Mouse (Mus musculus): ENCODE measurements around the gene Mrgprb5. TPM values are rescaled to one million over a fixed set of nuclear protein-coding genes. Genes with fewer than 3 reads are reported as not detected.

Gene Mrgprb5
- not detected in 2 replicates for polyA plus RNA-seq (2015; fragmentation: Nextera tagmentation; extraction: Ambion mirVana)

GRCm38 (mm10) chr7:48168919-48169318 lies at the start of gene Mrgprb5:
Mrgprb5 (minus strand) TSS chr7:48169019.
- Histone ChIP-seq H3K4me3 (ENCODE audit: low read depth, low read length) (no peak within 1 kb of the TSS), H3K9me3 (ENCODE audit: control insufficient read depth, low read length) (no peaks in the 10 kb centered on the region), H3K27ac (replicated peaks) (no peak within 1 kb of the TSS), H3K4me1 (replicated peaks; ENCODE audit: control insufficient read depth, insufficient read depth) (no peaks in the 10 kb centered on the region), H3K4me2 (replicated peaks; ENCODE audit: low read depth) (no peak within 1 kb of the TSS), H3K27me3 (ENCODE audit: control insufficient read depth, insufficient read depth, low read length) (no peaks in the 10 kb centered on the region), H3K9ac (ENCODE audit: low read length) (no peak within 1 kb of the TSS), H3K36me3 (ENCODE audit: control insufficient read depth, insufficient read depth, low read length) (no peaks in the 10 kb centered on the region)
- no peak for DNase-seq (ENCODE audit: low spot score)
- TF ChIP-seq CTCF (IDR thresholded peaks at IDR 0.05; ENCODE audit: low read depth) (no peak), EP300 (optimal IDR thresholded peaks at IDR 0.05) (no peak)
- ATAC-seq (ENCODE audit: low FRiP score, low TSS enrichment), result no peak
- WGBS, result 65% methylated on average over 2 of the region's 2 CpGs

DNA sequence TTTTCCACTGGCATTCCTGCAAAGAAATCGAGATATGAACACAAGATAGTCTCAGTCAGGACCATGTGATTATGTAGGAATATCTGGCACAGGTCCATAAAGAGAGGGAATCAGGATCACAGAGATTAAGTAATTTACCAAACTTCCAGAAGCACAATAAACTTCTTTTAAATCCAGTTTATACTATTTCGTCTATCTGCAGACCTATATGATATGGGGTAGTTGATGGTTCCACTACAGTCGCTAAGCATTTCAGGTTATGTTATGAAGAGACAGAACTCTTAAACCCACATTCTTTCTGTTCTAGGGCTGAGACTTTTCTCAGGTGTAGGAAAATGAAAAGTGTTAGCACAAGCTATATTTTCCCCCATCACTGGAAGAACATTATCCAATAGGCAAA lies 30.4 kb upstream of the Mrgprb5 start, which contains the start of gene Mrgprb4:
Gene Mrgprb4, minus strand, starts transcription at position 101 of the 400 bp plus-strand sequence.
- H3K27ac ChIP-seq (replicated peaks), result no peak within 1 kb of the TSS
- WGBS, result 72% methylated on average over 3 of the region's 3 CpGs
- no peak within 1 kb of the TSS for H3K4me2 ChIP-seq (replicated peaks; ENCODE audit: low read depth)
- no peaks in the 10 kb centered on the region for H3K9me3 ChIP-seq (ENCODE audit: control insufficient read depth, low read length)
- DNase-seq (ENCODE audit: low spot score), result no peak
- no peak within 1 kb of the TSS for H3K9ac ChIP-seq (ENCODE audit: low read length)
- no peaks in the 10 kb centered on the region for H3K36me3 ChIP-seq (ENCODE audit: control insufficient read depth, insufficient read depth, low read length)
- ATAC-seq (ENCODE audit: low FRiP score, low TSS enrichment), result no peak
- no peak for TF ChIP-seq CTCF (IDR thresholded peaks at IDR 0.05; ENCODE audit: low read depth)
- no peak for TF ChIP-seq EP300 (optimal IDR thresholded peaks at IDR 0.05)
- H3K4me3 ChIP-seq (ENCODE audit: low read depth, low read length), result no peak within 1 kb of the TSS
- no peaks in the 10 kb centered on the region for H3K27me3 ChIP-seq (ENCODE audit: control insufficient read depth, insufficient read depth, low read length)
- no peaks in the 10 kb centered on the region for H3K4me1 ChIP-seq (replicated peaks; ENCODE audit: control insufficient read depth, insufficient read depth)

GRCm38 (mm10) chr7:48167471-48167870 lies 1.3 kb downstream of the Mrgprb5 start:
- Histone ChIP-seq H3K36me3 (ENCODE audit: control insufficient read depth, insufficient read depth, low read length) (no peaks in the 10 kb centered on the region), H3K4me1 (replicated peaks; ENCODE audit: control insufficient read depth, insufficient read depth) (no peaks in the 10 kb centered on the region), H3K27me3 (ENCODE audit: control insufficient read depth, insufficient read depth, low read length) (no peaks in the 10 kb centered on the region), H3K9me3 (ENCODE audit: control insufficient read depth, low read length) (no peaks in the 10 kb centered on the region), H3K9ac (ENCODE audit: low read length) (no peak overlapping the region), H3K27ac (replicated peaks) (no peak overlapping the region), H3K4me2 (replicated peaks; ENCODE audit: low read depth) (no peak overlapping the region), H3K4me3 (ENCODE audit: low read depth, low read length) (no peak overlapping the region)
- no peak for ATAC-seq (ENCODE audit: low FRiP score, low TSS enrichment)
- WGBS, result 63% methylated on average over 2 of the region's 2 CpGs
- DNase-seq (ENCODE audit: low spot score), result no peak
- TF ChIP-seq CTCF (IDR thresholded peaks at IDR 0.05; ENCODE audit: low read depth), result no peak
- no peak for TF ChIP-seq EP300 (optimal IDR thresholded peaks at IDR 0.05)

DNA sequence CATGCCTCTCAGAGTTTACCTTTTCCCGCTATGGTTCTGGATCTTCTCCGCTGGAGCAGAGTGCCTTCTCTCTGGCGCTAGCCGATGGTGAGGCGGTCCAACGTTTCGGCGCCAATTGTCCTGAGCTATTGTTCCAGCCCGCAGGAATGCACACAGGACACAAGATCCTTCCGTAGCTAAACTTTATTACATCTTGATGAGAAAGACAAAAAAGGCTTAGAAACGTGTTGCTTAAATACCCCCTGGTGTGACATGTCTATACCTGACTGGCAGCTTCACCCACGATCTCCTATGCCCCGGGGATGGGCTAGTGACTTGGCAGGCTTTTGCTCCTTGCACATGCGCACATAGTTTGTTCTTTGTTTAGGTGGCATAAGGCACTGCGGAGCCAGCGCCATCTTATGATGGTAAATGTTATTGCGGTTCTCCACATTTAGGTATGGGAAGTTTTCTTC lies 30.5 kb downstream of the Mrgprb5 start:
- DNase-seq (ENCODE audit: low spot score), result peak; percentile 69

DNA sequence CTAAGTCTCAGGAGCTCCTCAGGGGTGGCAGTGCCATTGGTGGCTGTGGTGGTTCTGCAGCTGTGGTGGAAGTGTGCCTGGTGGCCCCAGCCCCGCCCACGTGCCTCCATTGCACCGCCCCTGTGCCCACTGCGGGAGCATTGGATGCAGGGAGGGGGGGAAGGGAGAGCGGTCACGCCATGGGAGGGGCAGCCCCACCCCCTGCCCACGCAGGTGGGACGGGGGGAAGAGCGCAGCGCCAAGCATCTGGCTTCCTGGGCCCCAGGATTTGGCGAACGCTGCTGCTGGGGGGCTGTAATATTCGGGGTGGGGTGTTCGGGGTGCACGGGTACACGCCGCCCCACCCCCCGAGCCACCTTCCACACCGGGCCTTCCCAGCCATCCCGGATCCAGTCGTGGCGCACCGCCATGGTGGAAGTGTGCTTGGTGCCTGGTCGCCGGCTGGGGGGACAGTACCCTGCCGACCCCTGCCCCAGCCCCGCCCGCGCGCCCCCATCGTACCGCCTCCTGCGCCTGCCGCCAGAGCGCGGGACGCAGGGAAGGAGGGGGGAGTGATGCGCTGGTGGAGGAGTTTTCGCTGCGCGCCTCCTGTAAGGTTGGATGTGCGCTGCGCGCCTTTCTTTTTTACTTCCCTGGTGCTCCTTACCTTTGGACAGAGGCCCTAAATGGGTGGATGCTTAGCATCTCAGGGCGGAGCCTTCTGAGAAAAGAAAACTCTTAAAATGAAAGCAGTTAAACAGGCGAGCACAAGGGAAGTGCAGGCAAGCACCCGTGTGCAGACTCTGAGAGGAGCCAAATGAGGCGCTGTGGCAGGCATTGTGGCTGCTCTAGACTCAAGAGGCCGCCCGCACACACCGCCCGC lies 31.4 kb downstream of the Mrgprb5 start:
- Histone ChIP-seq H3K36me3 (ENCODE audit: control insufficient read depth, insufficient read depth, low read length) (no peaks in the 10 kb centered on the region), H3K4me1 (replicated peaks; ENCODE audit: control insufficient read depth, insufficient read depth) (no peaks in the 10 kb centered on the region), H3K9ac (ENCODE audit: low read length) (peak overlapping the region; percentile 72), H3K27me3 (ENCODE audit: control insufficient read depth, insufficient read depth, low read length) (no peaks in the 10 kb centered on the region), H3K4me2 (replicated peaks; ENCODE audit: low read depth) (peak overlapping the region; percentile 76), H3K27ac (replicated peaks) (peak overlapping the region; percentile 76), H3K9me3 (ENCODE audit: control insufficient read depth, low read length) (no peaks in the 10 kb centered on the region), H3K4me3 (ENCODE audit: low read depth, low read length) (peak overlapping the region; percentile 59)
- 1% methylated on average over 40 of the region's 52 CpGs for WGBS
- no peak for TF ChIP-seq EP300 (optimal IDR thresholded peaks at IDR 0.05)
- TF ChIP-seq CTCF (IDR thresholded peaks at IDR 0.05; ENCODE audit: low read depth), result peak; percentile 43
- ATAC-seq (ENCODE audit: low FRiP score, low TSS enrichment) (peak; percentile 90), DNase-seq (ENCODE audit: low spot score) (peak; percentile 71)

More for the DNA sequence above, 30.5 kb downstream of the Mrgprb5 start:
- H3K27me3 ChIP-seq (ENCODE audit: control insufficient read depth, insufficient read depth, low read length), result no peaks in the 10 kb centered on the region
- WGBS, result 1% methylated on average over 17 of the region's 17 CpGs
- peak overlapping the region; percentile 59 for H3K4me3 ChIP-seq (ENCODE audit: low read depth, low read length)
- no peaks in the 10 kb centered on the region for H3K9me3 ChIP-seq (ENCODE audit: control insufficient read depth, low read length)
- H3K9ac ChIP-seq (ENCODE audit: low read length), result peak overlapping the region; percentile 72
- H3K27ac ChIP-seq (replicated peaks), result peak overlapping the region; percentile 76
- H3K4me1 ChIP-seq (replicated peaks; ENCODE audit: control insufficient read depth, insufficient read depth), result no peaks in the 10 kb centered on the region
- peak overlapping the region; percentile 76 for H3K4me2 ChIP-seq (replicated peaks; ENCODE audit: low read depth)
- ATAC-seq (ENCODE audit: low FRiP score, low TSS enrichment), result peak; percentile 55; the same call in 1 of the 2 replicates
- H3K36me3 ChIP-seq (ENCODE audit: control insufficient read depth, insufficient read depth, low read length), result no peaks in the 10 kb centered on the region
- TF ChIP-seq EP300 (optimal IDR thresholded peaks at IDR 0.05), result no peak
- TF ChIP-seq CTCF (IDR thresholded peaks at IDR 0.05; ENCODE audit: low read depth), result peak; percentile 78

DNA sequence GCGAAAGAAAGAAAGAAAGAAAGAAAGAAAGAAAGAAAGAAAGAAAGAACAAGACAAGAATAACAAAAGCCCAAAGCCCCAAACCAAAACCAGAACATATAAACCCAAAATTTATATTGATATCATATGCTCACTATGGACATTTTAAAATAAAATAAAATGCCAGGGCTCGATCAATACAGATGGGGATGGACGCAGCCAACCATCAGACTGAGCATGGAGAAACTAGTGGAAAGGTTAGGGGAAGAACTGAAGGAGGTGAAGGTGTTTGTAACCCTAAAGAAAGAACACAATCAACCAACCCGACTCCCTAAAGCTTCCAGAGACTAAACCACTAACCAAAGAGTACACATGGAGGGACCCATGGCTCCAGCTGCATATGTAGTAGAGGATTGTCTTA lies 36.1 kb downstream of the Mrgprb5 start:
- Histone ChIP-seq H3K9ac (ENCODE audit: low read length) (no peak overlapping the region), H3K27ac (replicated peaks) (no peak overlapping the region), H3K4me2 (replicated peaks; ENCODE audit: low read depth) (no peak overlapping the region), H3K9me3 (ENCODE audit: control insufficient read depth, low read length) (no peaks in the 10 kb centered on the region), H3K27me3 (ENCODE audit: control insufficient read depth, insufficient read depth, low read length) (no peaks in the 10 kb centered on the region), H3K36me3 (ENCODE audit: control insufficient read depth, insufficient read depth, low read length) (no peaks in the 10 kb centered on the region), H3K4me1 (replicated peaks; ENCODE audit: control insufficient read depth, insufficient read depth) (no peaks in the 10 kb centered on the region), H3K4me3 (ENCODE audit: low read depth, low read length) (no peak overlapping the region)
- TF ChIP-seq EP300 (optimal IDR thresholded peaks at IDR 0.05), result no peak
- TF ChIP-seq CTCF (IDR thresholded peaks at IDR 0.05; ENCODE audit: low read depth), result no peak
- ATAC-seq (ENCODE audit: low FRiP score, low TSS enrichment) (no peak), DNase-seq (ENCODE audit: low spot score) (no peak)
- whole genome bisulfite sequencing, result 57% methylated on average over 4 of the region's 4 CpGs

Measured in stomach, postnatal 0 days (tissue).